Comparison of ENCODE assay signal across 8 mouse cellular contexts in genomic region chr16:42172476-42172875, GRCm38 (mm10).
DNase-seq lines count a peak whose midpoint lies in the region; ATAC-seq and TF ChIP-seq lines count a peak whose summit lies in the region.
"Had no signal": no experiment of that assay in that cellular context is flagged by ENCODE, and none has a peak within 500 bp of the region (broad histone marks: within the 10 kb centered on the region; RNA-seq: fewer than 3 reads in every experiment).

No protein-coding gene starts in this region.

- H3K27me3 ChIP-seq in E14TG2a.4 (ENCODE audit: insufficient read depth, low read length) = 0 out of 2 replicates have a peak, but pooled peaks cover 4% of the 10 kb centered on the region
- H3K27me3 ChIP-seq in spleen, adult 2 months (ENCODE audit: control insufficient read depth, insufficient read depth, low read length) = no peaks in the 10 kb centered on the region
- H3K27me3 ChIP-seq: liver, embryonic 15.5 days had no signal

- 0 out of 2 replicates have a peak, but pooled peaks cover 5% of the 10 kb centered on the region for H3K4me1 ChIP-seq in E14TG2a.4 (replicated peaks; ENCODE audit: low read depth, low read length)
- H3K4me1 ChIP-seq in spleen, adult 2 months (ENCODE audit: control insufficient read depth, insufficient read depth, insufficient read length) = no peaks in the 10 kb centered on the region
- H3K4me1 ChIP-seq: liver, embryonic 15.5 days had no signal

- ATAC-seq in megakaryocyte, adult 5-6 weeks (ENCODE audit: poor library complexity, severe bottlenecking) = peak; percentile 85

- H3K4me3 ChIP-seq in E14TG2a.4 (replicated peaks; ENCODE audit: low read length) = no peak overlapping the region
- H3K4me3 ChIP-seq in spleen, adult 2 months (ENCODE audit: extremely low read depth, insufficient read depth, insufficient read length) = no peak overlapping the region
- H3K4me3 ChIP-seq: liver, embryonic 15.5 days had no signal

- no peaks in the 10 kb centered on the region for H3K9me3 ChIP-seq in E14TG2a.4 (ENCODE audit: low read length)
- H3K9me3 ChIP-seq: liver, embryonic 15.5 days had no signal

- TF ChIP-seq CTCF in E14TG2a.4 (conservative IDR thresholded peaks at IDR 0.05; ENCODE audit: low read length) = peak; percentile 88
- peak; percentile 68; the same call in 1 of the 2 replicates for TF ChIP-seq CTCF in spleen, adult 2 months (IDR thresholded peaks at IDR 0.05; ENCODE audit: extremely low read depth, insufficient read depth, insufficient read length, insufficient replicate concordance)

- WGBS in spleen, adult 2 months = 23% methylated on average over 11 of the region's 11 CpGs

- DNase-seq in ZHBTc4 (ENCODE audit: low read depth, low spot score) = peak; percentile 75
- DNase-seq in cerebellum, postnatal 25 days = peak; percentile 89 to 95
- DNase-seq in gastrocnemius, adult 8-10 months (ENCODE audit: low spot score in 2 of 2) = peak; percentile 14 to 32
- DNase-seq in layer of hippocampus, postnatal 10 days (ENCODE audit: low spot score in 2 of 2) = peak; percentile 91 to 93
- DNase-seq in spleen, adult 2 months (ENCODE audit: low read depth in 1 of 2, low spot score in 2 of 2) = peak in 1 of 2 experiments; percentile 68

- no peak for TF ChIP-seq POLR2A in spleen, adult 2 months (IDR thresholded peaks at IDR 0.05; ENCODE audit: low read depth, low read length)

- no peaks in the 10 kb centered on the region for H3K36me3 ChIP-seq in E14TG2a.4 (ENCODE audit: insufficient read depth, low read length)
- H3K36me3 ChIP-seq in spleen, adult 2 months (ENCODE audit: control insufficient read depth, insufficient read depth, low read length) = no peaks in the 10 kb centered on the region
- H3K36me3 ChIP-seq: liver, embryonic 15.5 days had no signal

- H3K27ac ChIP-seq in spleen, adult 2 months (ENCODE audit: insufficient read depth, low read length) = no peak overlapping the region
- H3K27ac ChIP-seq: liver, embryonic 15.5 days had no signal
